Mouse (Mus musculus): ENCODE results near the gene Glb1l2.

The Glb1l2 gene

DNA sequence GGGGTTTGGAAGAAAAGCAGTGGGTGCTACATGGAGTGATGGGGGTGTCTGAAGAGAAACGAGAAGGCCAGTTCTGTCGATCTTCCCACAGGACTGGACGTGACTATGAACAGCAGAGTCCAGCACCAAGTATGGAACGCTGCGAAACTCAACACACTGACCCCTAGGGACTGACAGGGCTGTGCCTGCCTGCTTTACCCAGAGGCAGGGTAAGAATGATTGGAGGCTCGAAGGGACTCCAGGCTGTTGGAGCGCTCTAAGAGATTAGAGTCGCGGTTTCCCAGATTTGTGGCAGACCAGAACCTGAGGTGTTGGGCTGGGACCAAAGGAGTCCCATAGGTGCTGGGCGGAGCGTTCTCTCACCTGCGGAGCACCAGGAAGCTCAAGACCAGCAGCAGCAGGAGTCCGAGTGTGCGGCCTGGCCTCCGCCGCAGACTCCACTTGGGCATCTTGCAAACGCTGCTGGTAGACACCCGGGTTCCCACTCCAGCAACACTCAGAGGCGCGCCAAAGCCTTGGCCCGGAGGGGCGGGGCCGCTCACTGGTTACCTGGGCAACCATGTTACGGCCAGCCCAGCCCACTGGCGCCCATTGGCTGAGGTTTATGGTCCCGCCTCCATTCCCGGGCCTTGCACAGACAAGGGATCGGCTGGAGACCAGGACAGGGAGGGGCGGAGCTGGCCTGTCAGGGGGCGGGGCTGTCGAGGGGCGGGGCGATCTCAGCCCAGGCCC, at the start of gene Glb1l2:
Gene Glb1l2 (minus strand): TSS at position 534 of the 732 bp plus-strand sequence.
- DNase-seq, result peak; percentile 54

GRCm38 (mm10) chr9:26831089-26831488, 24.8 kb upstream of the Glb1l2 start:
- no peak for DNase-seq

DNA sequence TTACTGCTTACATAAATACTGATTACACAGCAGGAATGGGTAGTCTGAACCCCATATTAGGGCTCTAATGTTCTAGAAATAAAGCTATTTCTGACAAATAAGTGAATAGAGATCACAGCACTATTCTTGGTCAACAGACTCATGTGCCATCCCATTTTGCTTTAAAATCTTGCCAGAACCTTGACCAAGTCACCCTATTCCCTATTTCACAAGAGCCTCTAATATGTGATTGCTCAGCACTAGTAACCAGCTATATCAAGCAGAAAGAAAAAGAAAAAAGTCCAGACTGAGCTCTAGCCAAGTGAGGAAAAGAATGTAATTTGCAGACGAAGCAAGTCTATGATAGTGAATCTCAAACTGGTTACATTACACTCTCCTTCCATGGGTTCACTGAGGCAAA, 13.7 kb upstream of the Glb1l2 start:
- no peak for DNase-seq

- DNase-seq, result no peak
Observed at GRCm38 (mm10) chr9:26808735-26809134, 2.5 kb upstream of the Glb1l2 start.

GRCm38 (mm10) chr9:26804321-26804720, 1.9 kb downstream of the Glb1l2 start:
- DNase-seq, result no peak

GRCm38 (mm10) chr9:26800357-26800756, 5.9 kb downstream of the Glb1l2 start:
- DNase-seq, result no peak

- DNase-seq, result no peak
Observed at GRCm38 (mm10) chr9:26798731-26799130, 7.5 kb downstream of the Glb1l2 start.

GRCm38 (mm10) chr9:26798205-26798604, 8.1 kb downstream of the Glb1l2 start:
- no peak for DNase-seq

DNA sequence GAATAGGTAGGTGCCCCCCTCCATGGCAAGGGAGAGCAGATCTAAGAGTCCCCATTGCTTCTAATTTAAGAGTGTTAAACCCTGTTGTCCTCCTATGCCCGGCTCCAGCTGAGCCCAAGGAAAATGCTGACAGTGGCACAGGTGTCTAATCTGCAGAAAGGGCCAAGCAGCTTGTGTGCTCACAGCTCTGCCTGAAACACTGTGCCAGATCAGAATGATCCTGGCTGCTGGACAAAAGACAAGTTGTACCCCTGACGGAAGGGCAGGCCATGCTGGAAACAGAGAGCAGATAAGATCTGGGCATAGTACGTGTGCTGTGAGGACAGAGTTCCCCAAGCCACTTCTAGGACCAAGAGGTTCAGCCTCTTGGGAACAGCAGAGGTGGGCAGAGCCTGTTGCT, 13.4 kb downstream of the Glb1l2 start:
- no peak for DNase-seq

DNA sequence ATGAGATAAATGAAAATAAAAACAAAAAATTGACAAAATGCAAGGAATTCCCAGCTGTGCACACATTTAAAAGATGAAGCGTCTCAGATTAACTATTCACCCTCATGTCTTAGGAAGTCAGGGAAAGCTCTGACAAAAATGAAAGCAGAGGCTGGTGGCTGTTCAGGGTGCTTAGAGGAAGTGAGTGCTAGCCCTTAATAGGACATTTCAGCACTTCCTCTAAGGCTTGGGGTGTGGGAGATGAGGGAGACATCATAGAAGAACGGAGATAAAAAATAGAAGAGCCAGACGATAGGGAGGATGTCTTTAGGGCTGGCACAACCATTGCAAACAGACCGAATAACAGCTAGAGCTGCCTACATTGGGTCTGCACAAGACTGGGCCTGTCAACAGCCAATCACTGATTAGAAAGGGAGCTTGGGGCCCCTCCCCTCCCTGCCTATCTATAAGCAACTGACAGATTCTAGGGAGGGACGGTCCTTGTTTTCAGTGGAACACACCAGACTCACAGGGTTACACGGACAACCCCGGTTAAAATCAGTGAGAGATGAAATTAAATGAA, 22.8 kb downstream of the Glb1l2 start:
- no peak for DNase-seq

- no peak for DNase-seq
Observed at GRCm38 (mm10) chr9:26778421-26778820, 27.8 kb downstream of the Glb1l2 start.

DNA sequence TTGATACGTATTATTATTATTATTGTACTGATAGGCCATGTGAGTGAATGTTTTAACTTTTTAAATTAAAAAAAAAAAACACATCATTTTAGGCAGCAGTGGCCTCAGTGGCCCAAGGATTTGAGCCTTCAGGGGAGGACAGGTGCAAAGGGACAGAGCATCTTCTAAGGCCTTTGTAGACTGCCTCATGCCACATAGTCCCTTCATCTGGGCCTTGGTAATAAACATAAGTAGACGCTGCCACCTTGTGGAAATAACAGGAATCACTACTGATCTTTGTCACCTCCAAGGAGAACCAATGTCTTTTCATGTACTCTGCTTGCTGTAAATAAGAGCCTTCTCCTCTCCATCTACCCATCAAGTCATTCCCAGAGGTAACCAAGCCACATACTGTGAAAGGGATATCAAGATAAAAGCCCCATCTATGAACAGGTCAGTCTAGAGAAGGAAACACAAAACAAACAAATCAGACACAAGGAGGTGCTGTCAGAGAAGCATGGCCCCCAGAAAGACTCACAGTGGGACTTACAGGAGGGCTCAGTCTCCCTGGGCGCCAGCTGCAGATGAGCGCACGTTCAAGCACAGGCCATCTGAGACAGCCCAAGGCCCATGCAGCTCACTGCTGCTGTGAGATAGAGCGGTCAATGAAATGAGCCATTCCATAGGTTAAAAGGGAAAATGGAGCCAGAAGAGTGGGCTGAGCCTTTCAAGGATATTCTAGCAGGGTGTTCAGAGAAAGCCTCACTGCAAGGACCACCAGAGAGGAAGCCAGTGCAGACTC, 30.0 kb downstream of the Glb1l2 start:
- DNase-seq, result no peak

DNA sequence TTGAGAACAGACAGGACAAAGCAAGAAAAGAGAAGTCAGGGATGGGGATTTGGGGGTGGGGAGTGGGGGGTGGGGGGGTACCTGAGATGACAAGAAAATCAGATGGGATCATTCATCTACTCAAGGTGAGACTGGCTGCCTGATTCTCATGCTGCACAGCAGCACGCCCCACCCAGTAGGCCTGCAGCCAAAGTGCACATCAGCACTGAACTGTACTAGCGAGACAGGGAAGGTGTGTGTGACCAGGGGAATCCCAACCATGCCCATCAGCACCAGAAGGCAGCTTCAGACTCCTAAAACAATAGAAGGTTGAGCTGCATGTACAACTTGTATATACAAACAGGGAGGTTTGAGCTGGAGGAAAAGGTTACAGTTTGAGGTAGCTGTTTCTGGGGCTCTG, 30.6 kb downstream of the Glb1l2 start:
- DNase-seq, result no peak

GRCm38 (mm10) chr9:26768181-26768580, 38.1 kb downstream of the Glb1l2 start:
- no peak for DNase-seq

DNA sequence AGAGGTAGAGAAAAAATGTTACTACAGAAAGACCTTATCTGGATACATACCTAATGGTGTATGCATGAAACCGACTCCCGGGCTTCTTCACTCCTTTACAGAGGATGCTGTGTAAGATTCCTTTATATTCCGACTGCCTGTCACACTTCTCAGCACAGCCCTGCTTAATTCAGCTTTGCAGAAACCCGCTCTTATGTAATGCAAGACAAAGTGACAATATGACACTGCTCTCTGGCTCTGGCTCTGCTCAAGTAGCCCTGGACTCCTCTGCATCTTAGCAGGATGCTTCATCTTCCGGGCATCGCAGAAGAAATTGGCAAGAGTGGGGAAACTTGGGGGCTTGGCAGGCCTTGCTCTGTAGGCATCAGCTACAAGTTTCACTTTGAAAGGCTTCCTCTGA, 43.8 kb downstream of the Glb1l2 start:
- DNase-seq, result no peak

DNA sequence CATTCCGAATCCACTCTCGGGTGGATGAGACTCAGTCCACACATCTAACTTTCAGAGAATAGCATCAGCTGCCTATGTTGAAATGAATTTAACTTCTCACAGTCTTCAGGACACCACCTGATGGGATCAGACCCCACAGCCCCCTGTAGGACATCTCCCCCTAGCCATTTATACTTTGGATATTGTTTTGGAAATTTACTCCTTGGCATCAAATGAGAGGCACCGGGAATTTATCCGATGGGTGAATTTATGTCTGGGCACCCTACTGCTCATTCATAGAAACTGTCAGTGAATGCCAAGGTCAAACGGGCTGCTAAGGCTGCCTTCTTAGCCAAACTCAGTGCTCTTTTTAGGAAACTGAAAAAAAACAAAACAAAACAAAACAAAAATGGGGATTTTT, 45.7 kb downstream of the Glb1l2 start:
- DNase-seq, result no peak

GRCm38 (mm10) chr9:26760081-26760480, 46.2 kb downstream of the Glb1l2 start:
- no peak for DNase-seq

GRCm38 (mm10) chr9:26748893-26749292, 57.4 kb downstream of the Glb1l2 start:
- DNase-seq, result no peak

GRCm38 (mm10) chr9:26747121-26747520, 59.1 kb downstream of the Glb1l2 start:
- DNase-seq, result no peak

GRCm38 (mm10) chr9:26742817-26743216, 63.5 kb downstream of the Glb1l2 start:
- DNase-seq, result no peak

DNA sequence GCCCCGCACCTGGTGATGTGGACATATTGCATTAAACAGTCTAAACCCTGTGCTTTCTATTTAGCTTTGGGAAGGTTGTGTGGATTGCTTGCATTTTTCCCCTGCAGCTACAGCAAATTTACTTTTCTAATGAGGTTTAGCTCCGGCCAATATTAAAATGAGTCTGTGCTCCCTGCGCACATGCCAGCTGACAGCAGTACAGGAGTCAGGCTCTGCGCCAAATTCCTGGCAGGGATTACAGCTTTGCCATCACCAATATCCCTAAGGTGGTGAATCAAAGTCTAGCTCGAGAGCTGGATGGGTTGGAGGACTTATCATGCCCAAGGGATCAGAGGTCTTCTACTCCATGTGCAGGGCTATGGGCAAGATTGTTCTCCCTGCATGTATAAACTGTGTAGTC, 69.2 kb downstream of the Glb1l2 start:
- no peak for DNase-seq

DNA sequence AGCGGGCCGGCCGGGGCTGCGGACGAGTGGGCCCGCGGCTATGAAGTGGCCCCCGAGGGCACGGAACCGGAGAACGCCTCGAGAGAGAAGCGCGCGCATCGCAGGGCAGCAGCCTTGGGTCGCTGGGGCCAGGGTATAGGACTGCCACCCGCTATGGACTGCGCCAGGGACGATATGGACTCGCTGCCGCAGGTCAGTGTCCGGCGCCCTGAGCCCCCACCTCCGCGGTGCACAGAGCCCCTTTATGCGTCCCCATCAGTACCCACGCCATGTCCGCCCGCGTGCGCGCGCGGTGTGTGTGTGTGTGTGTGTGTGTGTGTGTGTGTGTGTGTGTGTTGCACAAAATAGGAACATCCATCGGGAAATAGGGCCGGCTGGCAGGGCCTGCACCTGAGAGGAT, 72.3 kb downstream of the Glb1l2 start:
- DNase-seq, result peak; percentile 6

GRCm38 (mm10) chr9:26733206-26733891, 72.9 kb downstream of the Glb1l2 start, which contains the start of gene B3gat1:
B3gat1 (plus strand) TSS chr9:26733728.
- DNase-seq, result peak; percentile 22

All from thymus, postnatal 4 days (tissue).